Mouse (Mus musculus): Measurements from ENCODE around the gene Phc3. TPM values are rescaled to one million over a fixed set of nuclear protein-coding genes. Genes with fewer than 3 reads are reported as not detected.

Gene Phc3
- 11.0 TPM for polyA plus RNA-seq (2014; fragmentation: Illumina TruSeq; extraction: RNeasy Lipid Tissue Mini Kit (QIAGEN cat#74804); ENCODE audit: low read depth, low replicate concordance)

DNA sequence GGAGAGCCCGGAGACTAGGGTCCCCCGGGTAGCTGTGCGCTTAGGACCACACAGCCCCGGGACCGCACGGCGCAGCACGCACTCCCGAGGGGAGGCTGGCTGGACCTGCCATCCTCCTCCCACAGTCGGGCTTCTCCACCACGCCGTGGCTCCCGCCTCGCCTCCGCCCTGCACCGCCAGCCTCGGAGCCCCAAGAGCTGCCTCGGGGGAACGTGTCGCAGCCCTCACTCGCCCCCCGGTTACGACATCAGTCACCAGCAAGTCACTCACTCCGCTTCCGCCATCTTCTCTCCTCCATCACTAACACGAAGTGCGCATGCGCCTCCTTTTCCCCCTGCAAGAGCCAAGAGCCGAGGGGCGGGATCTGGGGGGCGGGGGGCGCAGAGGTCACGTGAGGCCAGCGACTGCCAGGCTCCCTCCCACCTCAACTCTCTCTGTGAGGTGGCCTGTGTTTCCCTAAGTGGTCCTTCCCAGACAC lies at the start of gene Phc3:
Phc3 (minus strand) TSS at position 312 of the 478 bp plus-strand sequence.

DNA sequence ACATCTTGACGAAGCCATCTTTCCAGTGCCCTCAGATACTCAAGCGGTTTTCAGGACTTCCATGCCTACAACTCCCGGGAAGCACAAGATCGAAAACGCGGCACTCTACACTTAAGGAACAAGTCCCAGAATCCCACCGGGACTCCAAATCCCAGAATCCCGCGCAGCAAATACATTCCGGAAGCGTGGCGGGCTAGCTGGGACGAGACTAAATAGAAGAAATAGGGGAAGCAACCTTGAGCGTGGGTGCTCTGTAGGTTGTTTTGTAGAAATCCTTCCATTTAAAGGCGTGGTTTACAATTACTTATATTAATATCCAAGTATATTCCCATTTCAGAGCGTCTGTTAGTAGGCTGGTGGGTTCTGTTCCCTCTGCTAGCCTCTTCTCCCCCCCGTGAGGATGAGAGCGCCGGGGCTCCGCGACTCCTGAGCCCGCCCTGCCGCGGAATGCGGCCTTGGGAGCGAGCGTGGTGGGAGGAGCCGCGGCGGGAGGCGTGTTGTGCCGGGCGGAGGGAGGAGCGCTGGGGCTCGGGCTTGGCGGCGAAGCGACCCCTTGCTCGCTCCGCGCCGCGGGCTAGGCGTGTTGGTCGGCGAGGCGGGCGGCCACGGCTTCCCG lies 26.2 kb upstream of the Phc3 start, which contains the start of gene Prkci:
Prkci (plus strand) TSS at position 465 of the 616 bp plus-strand sequence.

DNA sequence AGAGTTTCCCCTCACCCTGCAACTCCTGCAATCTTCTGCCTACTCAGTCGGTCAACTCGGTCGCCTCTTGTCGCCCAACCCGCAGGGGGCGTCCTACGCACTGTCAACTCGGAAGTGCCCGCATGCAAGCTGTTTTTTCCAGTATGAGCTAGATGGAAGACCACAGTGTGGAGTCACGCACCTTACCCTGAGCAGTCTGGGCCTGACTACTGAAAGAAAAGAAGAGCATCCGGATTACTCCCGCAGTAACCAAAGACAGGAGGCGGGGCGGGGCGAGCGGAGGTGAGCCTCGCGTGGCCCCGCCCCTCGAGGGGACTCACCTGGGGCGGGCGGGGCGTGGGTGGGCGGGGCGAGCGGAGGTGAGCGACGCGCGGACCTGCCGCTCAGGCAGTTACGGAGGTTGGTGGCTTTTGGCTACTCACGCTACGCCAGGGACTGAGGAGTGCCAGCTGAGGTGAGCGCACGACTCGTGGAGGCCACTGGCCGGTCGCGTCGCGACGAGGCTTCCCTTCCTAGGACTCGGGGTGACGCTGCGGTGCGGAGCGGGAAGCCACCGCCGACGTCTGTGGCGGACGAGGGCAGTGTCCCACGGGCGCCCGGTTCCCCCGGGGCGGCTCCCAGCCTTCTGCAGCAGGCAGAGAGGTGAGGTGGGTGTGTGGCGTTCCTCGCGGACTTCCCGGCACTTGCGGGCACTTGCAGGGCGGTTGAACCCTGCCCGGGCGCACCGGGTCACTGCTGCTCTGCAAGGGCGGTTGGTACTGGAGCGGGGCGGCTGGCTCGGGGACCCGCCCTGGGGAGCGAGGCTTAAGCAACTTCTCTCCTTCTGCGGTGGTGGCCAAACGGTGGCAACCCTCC lies 113.4 kb downstream of the Phc3 start, which contains the start of gene Gpr160:
Gpr160 (plus strand) TSS at position 347 of the 855 bp plus-strand sequence.

Other genes with a start within 250 kb of the Phc3 start
- not detected for gene Samd7, start 223.1 kb downstream of the Phc3 start, polyA plus RNA-seq (2014; fragmentation: Illumina TruSeq; extraction: RNeasy Lipid Tissue Mini Kit (QIAGEN cat#74804); ENCODE audit: low read depth, low replicate concordance)
- gene Sec62, start 176.5 kb downstream of the Phc3 start, polyA plus RNA-seq (2014; fragmentation: Illumina TruSeq; extraction: RNeasy Lipid Tissue Mini Kit (QIAGEN cat#74804); ENCODE audit: low read depth, low replicate concordance), result 44.2 TPM
- 2.6 TPM for gene Gpr160, start 113.5 kb downstream of the Phc3 start, polyA plus RNA-seq (2014; fragmentation: Illumina TruSeq; extraction: RNeasy Lipid Tissue Mini Kit (QIAGEN cat#74804); ENCODE audit: low read depth, low replicate concordance)
- 8.1 TPM for gene Prkci, start 26.3 kb upstream of the Phc3 start, polyA plus RNA-seq (2014; fragmentation: Illumina TruSeq; extraction: RNeasy Lipid Tissue Mini Kit (QIAGEN cat#74804); ENCODE audit: low read depth, low replicate concordance)
- gene Skil, start 125.6 kb upstream of the Phc3 start, polyA plus RNA-seq (2014; fragmentation: Illumina TruSeq; extraction: RNeasy Lipid Tissue Mini Kit (QIAGEN cat#74804); ENCODE audit: low read depth, low replicate concordance), result 12.2 TPM
- 0.39 TPM for gene Cldn11, start 180.5 kb upstream of the Phc3 start, polyA plus RNA-seq (2014; fragmentation: Illumina TruSeq; extraction: RNeasy Lipid Tissue Mini Kit (QIAGEN cat#74804); ENCODE audit: low read depth, low replicate concordance)